Mouse (Mus musculus) spleen, postnatal 36 days (tissue): ENCODE measurements around the gene Aarsd1.
"Not testable (repeated sequence)": the region's sequence is repeated elsewhere in the genome, so short reads cannot be mapped to it uniquely, and the experiment has no call there.

Experiments
- DNase-seq, 2 experiments: peaks; one replicate each; pipeline ENCODE4 v3.0.0; 2022; ENCODE audit warnings: low spot score in 2 of 2, mixed read lengths in 1 of 2

The Aarsd1 gene

GRCm38 (mm10) chr11:101378926-101379325 is 38.5 kb downstream of the Aarsd1 start:
- no peak for DNase-seq

- DNase-seq, result not testable (repeated sequence)
Observed at GRCm38 (mm10) chr11:101378196-101378595, 39.2 kb downstream of the Aarsd1 start.

GRCm38 (mm10) chr11:101374421-101374938 is 42.9 kb downstream of the Aarsd1 start:
- no peak for DNase-seq

- no peak for DNase-seq
Observed at GRCm38 (mm10) chr11:101370141-101370540, 47.3 kb downstream of the Aarsd1 start.

- DNase-seq, result no peak
Observed at GRCm38 (mm10) chr11:101367326-101367935, 50.0 kb downstream of the Aarsd1 start, which contains the start of gene G6pc. Gene G6pc (plus strand): TSS chr11:101367561.

GRCm38 (mm10) chr11:101364531-101364931 is 52.9 kb downstream of the Aarsd1 start:
- no peak for DNase-seq

- DNase-seq, result no peak
Observed at GRCm38 (mm10) chr11:101360651-101361113, 56.7 kb downstream of the Aarsd1 start.

GRCm38 (mm10) chr11:101359776-101360175 is 57.6 kb downstream of the Aarsd1 start:
- DNase-seq, result no peak

GRCm38 (mm10) chr11:101357505-101358182 is 59.8 kb downstream of the Aarsd1 start:
- no peak for DNase-seq
